Mouse (Mus musculus): ENCODE data around the gene Cyp1a2. TPM values are rescaled to one million over a fixed set of nuclear protein-coding genes. Genes with fewer than 3 reads are reported as not detected.
A peak's percentile ranks its signal among the peaks of the same experiment; 100 is the strongest.

Gene Cyp1a2
- polyA plus RNA-seq, 1 experiment from 2014 or later: 19.9 TPM

- H3K27me3 ChIP-seq (ENCODE audit: insufficient read depth, low read length): no peaks in the 10 kb centered on the region
- peak overlapping the region; percentile 90; the same call in 1 of the 2 replicates for H3K4me3 ChIP-seq (ENCODE audit: low read depth, low read length)
- TF ChIP-seq EP300 (IDR thresholded peaks at IDR 0.05; ENCODE audit: low read depth): no peak
- no peak for TF ChIP-seq CTCF (IDR thresholded peaks at IDR 0.05; ENCODE audit: low read depth)
- H3K4me1 ChIP-seq (ENCODE audit: insufficient read depth): peaks cover 89% of the 10 kb centered on the region
- H3K27ac ChIP-seq (ENCODE audit: low read depth): peak overlapping the region; percentile 99
- 61% methylated on average over 13 of the region's 13 CpGs for WGBS (ENCODE audit: insufficient replicate concordance)
- H3K4me2 ChIP-seq (ENCODE audit: low read depth, low read length): peak overlapping the region; percentile 93
- H3K36me3 ChIP-seq (replicated peaks; ENCODE audit: insufficient read depth, low read length): peaks cover 4% of the 10 kb centered on the region
- no peaks in the 10 kb centered on the region for H3K9me3 ChIP-seq (ENCODE audit: low read length)
- ATAC-seq (no peak), DNase-seq (no peak)
- peak overlapping the region; percentile 52 for H3K9ac ChIP-seq (replicated peaks)
Observed at GRCm38 (mm10) chr9:57641775-57642550, 41.5 kb downstream of the Cyp1a2 start.

GRCm38 (mm10) chr9:57641022-57641421 is 42.5 kb downstream of the Cyp1a2 start:
- Histone ChIP-seq H3K9ac (replicated peaks) (peak overlapping the region; percentile 52), H3K4me1 (ENCODE audit: insufficient read depth) (peaks cover 84% of the 10 kb centered on the region), H3K27ac (ENCODE audit: low read depth) (peak overlapping the region; percentile 88), H3K4me2 (ENCODE audit: low read depth, low read length) (peak overlapping the region; percentile 69), H3K36me3 (replicated peaks; ENCODE audit: insufficient read depth, low read length) (peaks cover 4% of the 10 kb centered on the region), H3K4me3 (ENCODE audit: low read depth, low read length) (no peak overlapping the region), H3K9me3 (ENCODE audit: low read length) (no peaks in the 10 kb centered on the region), H3K27me3 (ENCODE audit: insufficient read depth, low read length) (no peaks in the 10 kb centered on the region)
- no peak for DNase-seq
- WGBS (ENCODE audit: insufficient replicate concordance): 71% methylated on average over 1 of the region's 1 CpGs
- TF ChIP-seq EP300 (IDR thresholded peaks at IDR 0.05; ENCODE audit: low read depth) (no peak), CTCF (IDR thresholded peaks at IDR 0.05; ENCODE audit: low read depth) (no peak)
- no peak for ATAC-seq

GRCm38 (mm10) chr9:57640384-57640783 is 43.1 kb downstream of the Cyp1a2 start:
- peak overlapping the region; percentile 88 for H3K27ac ChIP-seq (ENCODE audit: low read depth)
- peak overlapping the region; percentile 69 for H3K4me2 ChIP-seq (ENCODE audit: low read depth, low read length)
- peak; percentile 10; the same call in 1 of the 2 replicates for TF ChIP-seq EP300 (IDR thresholded peaks at IDR 0.05; ENCODE audit: low read depth)
- no peak for TF ChIP-seq CTCF (IDR thresholded peaks at IDR 0.05; ENCODE audit: low read depth)
- H3K27me3 ChIP-seq (ENCODE audit: insufficient read depth, low read length): no peaks in the 10 kb centered on the region
- peak overlapping the region; percentile 13 for H3K4me3 ChIP-seq (ENCODE audit: low read depth, low read length)
- peaks cover 80% of the 10 kb centered on the region for H3K4me1 ChIP-seq (ENCODE audit: insufficient read depth)
- ATAC-seq (peak; percentile 44), DNase-seq (peak; percentile 85)
- 10% methylated on average over 15 of the region's 15 CpGs for WGBS (ENCODE audit: insufficient replicate concordance)
- no peaks in the 10 kb centered on the region for H3K9me3 ChIP-seq (ENCODE audit: low read length)
- H3K36me3 ChIP-seq (replicated peaks; ENCODE audit: insufficient read depth, low read length): peaks cover 4% of the 10 kb centered on the region
- H3K9ac ChIP-seq (replicated peaks): peak overlapping the region; percentile 54

- H3K9me3 ChIP-seq (ENCODE audit: low read length): no peaks in the 10 kb centered on the region
- H3K27ac ChIP-seq (ENCODE audit: low read depth): peak overlapping the region; percentile 88
- TF ChIP-seq CTCF (IDR thresholded peaks at IDR 0.05; ENCODE audit: low read depth) (no peak), EP300 (IDR thresholded peaks at IDR 0.05; ENCODE audit: low read depth) (no peak)
- 42% methylated on average over 5 of the region's 5 CpGs for WGBS (ENCODE audit: insufficient replicate concordance)
- H3K4me2 ChIP-seq (ENCODE audit: low read depth, low read length): peak overlapping the region; percentile 69
- peaks cover 84% of the 10 kb centered on the region for H3K4me1 ChIP-seq (ENCODE audit: insufficient read depth)
- DNase-seq (no peak), ATAC-seq (no peak)
- H3K9ac ChIP-seq (replicated peaks): peak overlapping the region; percentile 54
- peaks cover 6% of the 10 kb centered on the region for H3K36me3 ChIP-seq (replicated peaks; ENCODE audit: insufficient read depth, low read length)
- H3K27me3 ChIP-seq (ENCODE audit: insufficient read depth, low read length): no peaks in the 10 kb centered on the region
- peak overlapping the region; percentile 13 for H3K4me3 ChIP-seq (ENCODE audit: low read depth, low read length)
Observed at GRCm38 (mm10) chr9:57639661-57640328, 43.7 kb downstream of the Cyp1a2 start.

- 14% methylated on average over 8 of the region's 8 CpGs for WGBS (ENCODE audit: insufficient replicate concordance)
- H3K36me3 ChIP-seq (replicated peaks; ENCODE audit: insufficient read depth, low read length): peaks cover 12% of the 10 kb centered on the region
- TF ChIP-seq CTCF (IDR thresholded peaks at IDR 0.05; ENCODE audit: low read depth) (no peak), EP300 (IDR thresholded peaks at IDR 0.05; ENCODE audit: low read depth) (no peak)
- H3K4me2 ChIP-seq (ENCODE audit: low read depth, low read length): peak overlapping the region; percentile 69
- H3K27me3 ChIP-seq (ENCODE audit: insufficient read depth, low read length): no peaks in the 10 kb centered on the region
- DNase-seq: peak; percentile 85
- H3K4me3 ChIP-seq (ENCODE audit: low read depth, low read length): peak overlapping the region; percentile 9; the same call in 1 of the 2 replicates
- peak overlapping the region; percentile 88 for H3K27ac ChIP-seq (ENCODE audit: low read depth)
- H3K4me1 ChIP-seq (ENCODE audit: insufficient read depth): peaks cover 85% of the 10 kb centered on the region
- peak; percentile 73 for ATAC-seq
- no peaks in the 10 kb centered on the region for H3K9me3 ChIP-seq (ENCODE audit: low read length)
- peak overlapping the region; percentile 54 for H3K9ac ChIP-seq (replicated peaks)
Observed at GRCm38 (mm10) chr9:57638651-57639459, 44.6 kb downstream of the Cyp1a2 start.
